Mouse (Mus musculus) kidney, embryonic 16.5 days (tissue): ENCODE results near the gene Cib2. TPM values are rescaled to one million over a fixed set of nuclear protein-coding genes. Genes with fewer than 3 reads are reported as not detected.

ENCODE experiments used
- ATAC-seq: fragments of 200-750 bp; cut with Nextera tagmentation; 2 replicates; pipeline ENCODE4 v1.8.0; 2017; ENCODE audit warnings: moderate TSS enrichment; ENCODE audit not compliant: low FRiP score, low TSS enrichment
- H3K27ac ChIP-seq: fragments of 300-500 bp; sonication (generic); 2 replicates; pipeline ENCODE4 v1.5.1; 2014; ENCODE audit warnings: low read length
- H3K27me3 ChIP-seq: fragments of 300-500 bp; sonication (generic); 2 replicates; pipeline ENCODE4 v1.6.1; 2014; ENCODE audit warnings: low read length, control low read depth, mixed read lengths; ENCODE audit not compliant: insufficient read depth
- H3K36me3 ChIP-seq: fragments of 300-500 bp; sonication (generic); 2 replicates; pipeline ENCODE4 v1.6.1; 2014; ENCODE audit warnings: low read length, control low read depth, mixed read lengths; ENCODE audit not compliant: insufficient read depth
- H3K4me1 ChIP-seq: fragments of 300-500 bp; sonication (generic); 2 replicates; pipeline ENCODE4 v1.6.1; 2014; ENCODE audit warnings: low read length, control low read depth, mixed read lengths; ENCODE audit not compliant: insufficient read depth
- H3K4me2 ChIP-seq: fragments of 300-500 bp; sonication (generic); replicated peaks from 2 replicates; pipeline ENCODE4 v1.6.1; 2014; ENCODE audit warnings: low read depth, low read length
- H3K4me3 ChIP-seq: fragments of 300-500 bp; sonication (generic); 2 replicates; pipeline ENCODE4 v1.5.1; 2014; ENCODE audit warnings: mild to moderate bottlenecking, low read length
- H3K9ac ChIP-seq: fragments of 300-500 bp; sonication (generic); replicated peaks from 2 replicates; pipeline ENCODE4 v1.6.1; 2014; ENCODE audit warnings: low read length
- H3K9me3 ChIP-seq: fragments of 300-500 bp; sonication (generic); 2 replicates; pipeline ENCODE4 v1.6.1; 2016; ENCODE audit warnings: low read length, control low read depth
- WGBS: fragments of 180-500 bp; shearing (Covaris S2); extraction: QIAGEN DNeasy Blood & Tissue Kit; methylation state at CpG from one replicate; pipeline ENCODE4 v1.1.7; 2014; 5-methylcytosine and 5-hydroxymethylcytosine counted together
- polyA plus RNA-seq: library from polyadenylated mRNA; unstranded; fragments of >200 nt; fragmentation: Nextera tagmentation; extraction: Ambion mirVana; gene quantifications from 2 replicates; pipeline ENCODE4 v1.2.1, GENCODE M21; 2015

Gene Cib2
- polyA plus RNA-seq, 1 experiment from 2014 or later: 15.9 TPM

DNA sequence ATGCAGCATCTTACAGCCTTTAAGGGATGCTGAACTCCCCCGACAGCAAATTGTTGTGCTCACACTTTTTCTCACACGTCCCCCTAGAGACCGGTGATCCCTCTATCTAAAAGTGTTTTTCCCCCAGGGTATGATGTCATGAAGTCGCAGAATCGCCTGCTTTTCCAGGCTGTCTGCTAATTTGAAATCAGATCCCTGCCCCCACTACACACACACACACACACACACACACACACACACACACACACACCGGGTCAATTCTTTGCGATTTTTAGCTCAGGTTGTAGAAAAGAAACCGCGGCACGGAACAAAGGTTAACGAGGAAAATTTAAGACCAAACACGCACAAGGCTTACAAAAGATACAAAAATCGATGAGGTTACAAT lies 57.9 kb downstream of the Cib2 start:
- no peaks in the 10 kb centered on the region for H3K36me3 ChIP-seq
- peak overlapping the region; percentile 80; the same call in 1 of the 2 replicates for H3K9ac ChIP-seq
- H3K4me3 ChIP-seq: peak overlapping the region; percentile 83
- peaks cover 4% of the 10 kb centered on the region; the same call in 1 of the 2 replicates for H3K4me1 ChIP-seq
- H3K27ac ChIP-seq: no peak overlapping the region
- peak overlapping the region; percentile 99 for H3K4me2 ChIP-seq
- no peaks in the 10 kb centered on the region for H3K9me3 ChIP-seq
- no peak; the same call in 1 of the 2 replicates for ATAC-seq
- 3% methylated on average over 13 of the region's 13 CpGs for WGBS
- peaks cover 2% of the 10 kb centered on the region; the same call in 1 of the 2 replicates for H3K27me3 ChIP-seq

DNA sequence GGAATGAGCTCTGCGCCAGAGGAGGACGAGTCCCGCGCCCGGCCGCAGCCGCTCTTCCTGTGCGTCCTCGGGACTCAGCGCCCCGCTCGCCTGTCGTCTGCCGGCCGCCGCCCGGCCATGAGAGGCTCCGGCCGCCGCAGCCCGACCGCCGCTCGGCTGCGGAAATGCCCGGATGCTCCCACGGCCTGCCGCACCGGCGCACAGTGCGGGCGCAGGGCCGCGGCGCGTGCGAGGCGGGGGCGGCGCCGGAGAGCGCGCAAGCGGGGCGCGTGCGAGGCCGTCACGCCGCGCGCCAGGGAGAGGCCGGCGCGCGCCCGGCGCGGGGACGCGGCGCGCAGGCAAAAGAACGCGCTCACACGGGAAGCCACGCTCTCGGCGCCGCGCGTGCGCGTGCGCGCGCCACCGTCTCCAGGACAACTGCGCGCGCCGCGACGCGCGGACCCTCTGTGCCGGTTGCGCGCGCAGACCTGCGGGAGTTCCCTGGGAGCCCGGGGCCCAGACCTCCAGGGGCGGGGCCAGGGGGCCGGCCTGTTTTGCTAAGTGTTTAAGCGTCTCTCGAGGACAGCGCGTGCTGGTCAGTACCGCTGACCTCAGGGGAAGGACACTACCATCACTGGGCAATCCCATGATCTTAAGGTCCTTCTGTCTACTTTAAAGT lies 58.4 kb downstream of the Cib2 start, which contains the start of gene Dmxl2:
TSS of gene Dmxl2 (minus strand) at position 174 of the 658 bp plus-strand sequence.
- Histone ChIP-seq H3K4me1 (peaks cover 4% of the 10 kb centered on the region; the same call in 1 of the 2 replicates), H3K4me2 (peak within 1 kb of the TSS; percentile 99), H3K36me3 (no peaks in the 10 kb centered on the region), H3K27ac (0 out of 2 replicates have a peak within 1 kb of the TSS, but pooled peaks have one; percentile 50), H3K9ac (peak within 1 kb of the TSS; percentile 80), H3K9me3 (no peaks in the 10 kb centered on the region), H3K4me3 (peak within 1 kb of the TSS; percentile 83), H3K27me3 (peaks cover 2% of the 10 kb centered on the region; the same call in 1 of the 2 replicates)
- ATAC-seq: peak; percentile 94
- WGBS: under 1% methylated on average over 80 of the region's 99 CpGs

DNA sequence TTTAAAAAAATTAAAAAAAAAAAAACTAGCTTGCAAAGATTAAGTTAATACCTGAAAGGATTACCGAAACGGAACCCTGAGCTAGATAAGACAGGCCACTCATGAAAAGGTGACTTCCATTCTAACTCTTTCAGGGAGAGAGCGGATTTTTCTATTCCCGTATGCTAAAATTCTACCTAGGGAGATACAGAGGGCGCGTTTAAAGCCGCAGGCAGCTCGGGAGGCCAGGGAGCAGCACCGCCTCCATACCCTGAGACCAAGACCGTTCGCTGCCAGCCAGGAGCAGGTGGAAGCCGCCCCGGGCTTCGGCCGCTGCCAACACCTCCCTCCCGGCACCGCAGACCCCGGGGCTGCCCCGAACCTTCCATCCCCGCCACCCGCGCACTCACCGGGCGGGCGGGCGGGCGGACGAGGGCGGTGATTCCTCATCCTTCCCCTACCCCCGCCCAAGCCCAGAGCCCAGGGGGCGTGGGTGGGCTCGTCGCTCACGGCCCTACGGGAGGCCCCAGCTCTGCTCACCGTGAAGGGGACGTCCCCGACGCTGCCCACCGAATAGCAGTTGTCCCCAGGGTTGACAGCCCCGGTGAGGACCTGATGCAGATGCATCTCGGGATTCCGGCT lies 59.1 kb downstream of the Cib2 start:
- Histone ChIP-seq H3K27me3 (peaks cover 2% of the 10 kb centered on the region; the same call in 1 of the 2 replicates), H3K4me1 (peaks cover 4% of the 10 kb centered on the region; the same call in 1 of the 2 replicates), H3K36me3 (no peaks in the 10 kb centered on the region), H3K4me2 (peak overlapping the region; percentile 99), H3K9ac (peak overlapping the region; percentile 80), H3K9me3 (no peaks in the 10 kb centered on the region), H3K27ac (0 out of 2 replicates have a peak overlapping the region, but pooled peaks have one; percentile 50), H3K4me3 (peak overlapping the region; percentile 83)
- WGBS: under 1% methylated on average over 35 of the region's 43 CpGs
- peak; percentile 66 for ATAC-seq

- Histone ChIP-seq H3K4me3 (no peak overlapping the region), H3K27me3 (peaks cover 2% of the 10 kb centered on the region; the same call in 1 of the 2 replicates), H3K9me3 (no peaks in the 10 kb centered on the region), H3K4me1 (peaks cover 4% of the 10 kb centered on the region; the same call in 1 of the 2 replicates), H3K4me2 (no peak overlapping the region), H3K9ac (no peak overlapping the region), H3K36me3 (no peaks in the 10 kb centered on the region), H3K27ac (no peak overlapping the region)
- WGBS: 83% methylated on average over 3 of the region's 3 CpGs
- ATAC-seq: no peak
Measured at GRCm38 (mm10) chr9:54499791-54500190, 60.2 kb downstream of the Cib2 start.

GRCm38 (mm10) chr9:54499291-54499690 lies 60.7 kb downstream of the Cib2 start:
- Histone ChIP-seq H3K36me3 (no peaks in the 10 kb centered on the region), H3K4me2 (no peak overlapping the region), H3K4me3 (no peak overlapping the region), H3K9ac (no peak overlapping the region), H3K27ac (no peak overlapping the region), H3K27me3 (peaks cover 2% of the 10 kb centered on the region; the same call in 1 of the 2 replicates), H3K9me3 (no peaks in the 10 kb centered on the region), H3K4me1 (peaks cover 4% of the 10 kb centered on the region; the same call in 1 of the 2 replicates)
- 87% methylated on average over 6 of the region's 6 CpGs for WGBS
- ATAC-seq: no peak

Other genes starting within 250 kb of the Cib2 start
- 4.7 and 5.7 TPM in 2 replicates for gene Dmxl2, start 58.6 kb downstream of the Cib2 start, polyA plus RNA-seq
- not detected in 2 replicates for gene Sh2d7, start 21.2 kb downstream of the Cib2 start, polyA plus RNA-seq
- gene Idh3a, start 26.1 kb upstream of the Cib2 start, polyA plus RNA-seq: 167 and 174 TPM in 2 replicates
- gene Acsbg1, start 101.7 kb upstream of the Cib2 start, polyA plus RNA-seq: 3.3 and 4.4 TPM in 2 replicates
- 3.1 and 3.7 TPM in 2 replicates for gene Dnaja4, start 138.7 kb upstream of the Cib2 start, polyA plus RNA-seq
- 149 and 153 TPM in 2 replicates for gene Wdr61, start 174.3 kb upstream of the Cib2 start, polyA plus RNA-seq
- 53.8 and 62.5 TPM in 2 replicates for gene Crabp1, start 204.5 kb upstream of the Cib2 start, polyA plus RNA-seq